Mouse (Mus musculus): ENCODE data around the gene Dcxr.
"Not testable (repeated sequence)": the region's sequence is repeated elsewhere in the genome, so short reads cannot be mapped to it uniquely, and the experiment has no call there.

- not testable (repeated sequence) for TF ChIP-seq CTCF (IDR thresholded peaks at IDR 0.05 in 2 of 3, conservative IDR thresholded peaks at IDR 0.05 in 1 of 3; ENCODE audit: control insufficient read depth in 1 of 3, insufficient read depth in 1 of 3, low read depth in 2 of 3, low read length in 3 of 3, poor library complexity in 1 of 3, severe bottlenecking in 1 of 3); POLR2A (IDR thresholded peaks at IDR 0.05; ENCODE audit: control insufficient read depth in 1 of 2, insufficient read depth in 1 of 2, low read depth in 1 of 2, low read length in 2 of 2, poor library complexity in 1 of 2); TCF12 (IDR thresholded peaks at IDR 0.05; ENCODE audit: low read depth, low read length); MAZ (IDR thresholded peaks at IDR 0.05; ENCODE audit: low read depth, low read length); MYC (IDR thresholded peaks at IDR 0.05; ENCODE audit: low read depth, low read length); USF2 (IDR thresholded peaks at IDR 0.05; ENCODE audit: borderline replicate concordance in 1 of 2, insufficient read depth in 1 of 2, low read depth in 1 of 2, low read length in 2 of 2)
These were observed 51.2 kb downstream of the Dcxr start for GRCm38 (mm10) chr11:120675875-120676274.

Data from MEL (cell line).